Mouse (Mus musculus): Measurements from ENCODE around the gene Pum3.

DNA sequence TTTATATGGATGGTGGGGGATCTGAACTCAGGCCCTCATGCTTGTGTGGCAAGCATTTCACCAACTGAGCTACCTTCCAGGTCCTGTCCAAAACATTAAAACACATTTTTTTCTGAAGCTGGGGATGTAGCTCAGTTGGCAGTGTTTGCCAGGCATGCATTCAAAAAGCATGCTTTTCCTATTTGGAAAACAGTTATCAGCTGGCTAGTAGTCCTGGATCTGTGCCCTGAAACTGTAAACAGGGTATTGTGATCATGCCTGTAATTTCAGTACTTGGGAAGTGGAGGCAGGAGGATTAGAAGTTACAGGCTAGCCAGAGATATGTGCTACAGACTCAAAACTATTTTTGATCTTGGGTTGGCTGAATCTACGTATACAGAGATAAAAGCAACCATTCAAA, 47.5 kb downstream of the Pum3 start:
- TF ChIP-seq CTCF (IDR thresholded peaks at IDR 0.05; ENCODE audit: borderline replicate concordance, control insufficient read depth, extremely low read depth, insufficient read depth, low read length, poor library complexity) (no peak), POLR2A (IDR thresholded peaks at IDR 0.05; ENCODE audit: control insufficient read depth, extremely low read depth, insufficient read depth, low read length, poor library complexity) (no peak)
